Mouse (Mus musculus) heart, postnatal 14 days (tissue): ENCODE measurements around the gene Zmynd19. TPM values are rescaled to one million over a fixed set of nuclear protein-coding genes. Genes with fewer than 3 reads are reported as not detected.

Experiments
- DNase-seq, 2 experiments: peaks; one replicate each; pipeline ENCODE4 v3.0.0; 2021 to 2022
- intact Hi-C: fragments of 180-260 bp; cut with DNase I; formaldehyde crosslinking; loops from one replicate; pipeline ENCODE4 v1.15.1; 2025
- microRNA-seq, 2 experiments: library from miRNA; unstranded; fragments of <30 nt; microRNA quantifications; one replicate each; pipeline ENCODE4 v1.2.0; 2021 to 2022
- total RNA-seq, 2 experiments: library from RNA; stranded (reverse); gene quantifications; 2 replicates each; pipeline ENCODE4 v1.2.3; 2021

Gene Zmynd19
- total RNA-seq, 2 experiments from 2014 or later: 14.1 to 18.3 TPM

DNA sequence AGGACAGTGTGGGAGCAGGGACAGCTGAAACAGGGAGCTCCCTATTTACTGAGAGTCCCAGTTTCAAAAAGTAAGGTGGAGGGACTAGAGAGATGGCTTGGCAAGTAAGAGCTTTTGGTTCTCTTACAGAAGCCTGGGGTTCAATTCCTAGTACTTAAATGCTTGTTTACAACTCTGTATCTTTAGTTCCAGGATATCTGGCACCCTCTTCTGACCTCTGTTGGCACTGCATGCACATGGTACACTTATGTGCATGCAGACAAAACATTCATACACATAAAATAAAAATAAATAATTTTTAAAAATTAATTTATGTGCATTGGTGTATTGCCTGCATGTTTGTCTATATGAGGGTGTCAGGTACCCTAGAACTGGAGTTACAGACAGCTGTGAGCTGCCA is 58.7 kb downstream of the Zmynd19 start:
- intact Hi-C loops: no loop called here
- DNase-seq: no peak

Small RNA genes lying within 50 kb of the gene (microRNA-seq; reads per million reads assigned to microRNA genes)
- gene Gm22875: 0 reads per million in 2 experiments

Other genes with a start within 250 kb of the Zmynd19 start
- under 1 TPM; 0.27 to 0.29 TPM for gene Cacna1b, start 186.6 kb upstream of the Zmynd19 start, total RNA-seq
- gene Ehmt1, start 30.2 kb upstream of the Zmynd19 start, total RNA-seq: 10 to 100 TPM; 47.5 to 48.5 TPM
- gene Arrdc1, start 14.5 kb upstream of the Zmynd19 start, total RNA-seq: 10 to 100 TPM; 10.0 to 10.2 TPM
- 1 to 10 TPM; 4.6 to 5.2 TPM for gene Dph7, start 12.6 kb downstream of the Zmynd19 start, total RNA-seq
- 10 to 100 TPM; 86.2 to 90.2 TPM for gene Mrpl41, start 25.3 kb downstream of the Zmynd19 start, total RNA-seq
- 10 to 100 TPM; 18.5 to 23.9 TPM for gene Pnpla7, start 26.2 kb downstream of the Zmynd19 start, total RNA-seq
- 10 to 100 TPM; 33.6 to 35.4 TPM for gene Nsmf, start 104.6 kb downstream of the Zmynd19 start, total RNA-seq
- gene Entpd8, start 130.5 kb downstream of the Zmynd19 start, total RNA-seq: not detected
- gene Noxa1, start 145.4 kb downstream of the Zmynd19 start, total RNA-seq: not detected
- gene Nrarp, start 231.0 kb downstream of the Zmynd19 start, total RNA-seq: 10 to 100 TPM; 14.0 to 15.0 TPM
- gene Tor4a, start 247.1 kb downstream of the Zmynd19 start, total RNA-seq: 1 to 10 TPM; 5.0 to 5.5 TPM